Mouse (Mus musculus): ENCODE data around the gene Wdfy3. TPM values are rescaled to one million over a fixed set of nuclear protein-coding genes. Genes with fewer than 3 reads are reported as not detected.
A peak's percentile ranks its signal among the peaks of the same experiment; 100 is the strongest.

Wdfy3 gene
- polyA plus RNA-seq, 1 experiment: 68.1 TPM

GRCm38 (mm10) chr5:101792665-101793064, 277.1 kb downstream of the Wdfy3 start:
- no peak for DNase-seq (ENCODE audit: low read depth)
- TF ChIP-seq CTCF (IDR thresholded peaks at IDR 0.05; ENCODE audit: borderline replicate concordance, extremely low read depth, insufficient read depth, insufficient read length): no peak
- no peak for TF ChIP-seq POLR2A (IDR thresholded peaks at IDR 0.05; ENCODE audit: borderline replicate concordance, extremely low read depth, insufficient read depth, insufficient read length, poor library complexity, severe bottlenecking)

GRCm38 (mm10) chr5:101790560-101790959, 279.2 kb downstream of the Wdfy3 start:
- TF ChIP-seq POLR2A (IDR thresholded peaks at IDR 0.05; ENCODE audit: borderline replicate concordance, extremely low read depth, insufficient read depth, insufficient read length, poor library complexity, severe bottlenecking): no peak
- TF ChIP-seq CTCF (IDR thresholded peaks at IDR 0.05; ENCODE audit: borderline replicate concordance, extremely low read depth, insufficient read depth, insufficient read length): no peak
- no peak for DNase-seq (ENCODE audit: low read depth)

DNA sequence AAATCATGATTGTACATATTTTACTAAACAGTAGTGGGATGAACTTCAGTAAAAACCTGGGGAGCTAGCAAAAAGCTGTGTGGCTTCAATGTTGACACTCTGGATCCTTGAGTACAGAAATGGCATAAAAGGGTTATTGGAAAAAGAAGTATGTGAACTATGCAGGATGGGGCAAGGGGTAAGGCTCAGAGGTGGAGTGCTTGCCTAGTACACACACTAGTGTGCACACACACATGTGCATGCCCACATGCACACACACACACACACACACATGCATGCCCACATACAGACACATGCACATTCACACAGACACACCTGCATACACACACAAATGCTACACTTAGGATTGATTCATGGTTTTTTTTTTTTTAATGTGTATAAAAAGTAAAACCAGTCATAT, 280.0 kb downstream of the Wdfy3 start:
- TF ChIP-seq CTCF (IDR thresholded peaks at IDR 0.05; ENCODE audit: borderline replicate concordance, extremely low read depth, insufficient read depth, insufficient read length): no peak

GRCm38 (mm10) chr5:101785921-101786614, 283.7 kb downstream of the Wdfy3 start:
- DNase-seq (ENCODE audit: low read depth): peak; percentile 45
- TF ChIP-seq POLR2A (IDR thresholded peaks at IDR 0.05; ENCODE audit: borderline replicate concordance, extremely low read depth, insufficient read depth, insufficient read length, poor library complexity, severe bottlenecking) (no peak), CTCF (IDR thresholded peaks at IDR 0.05; ENCODE audit: borderline replicate concordance, extremely low read depth, insufficient read depth, insufficient read length) (no peak)

More for the DNA sequence above, 280.0 kb downstream of the Wdfy3 start:
- DNase-seq (ENCODE audit: low read depth): no peak

GRCm38 (mm10) chr5:101784787-101785186, 284.9 kb downstream of the Wdfy3 start:
- no peak for DNase-seq (ENCODE audit: low read depth)
- TF ChIP-seq CTCF (IDR thresholded peaks at IDR 0.05; ENCODE audit: borderline replicate concordance, extremely low read depth, insufficient read depth, insufficient read length) (no peak), POLR2A (IDR thresholded peaks at IDR 0.05; ENCODE audit: borderline replicate concordance, extremely low read depth, insufficient read depth, insufficient read length, poor library complexity, severe bottlenecking) (no peak)

GRCm38 (mm10) chr5:101784328-101784727, 285.4 kb downstream of the Wdfy3 start:
- TF ChIP-seq CTCF (IDR thresholded peaks at IDR 0.05; ENCODE audit: borderline replicate concordance, extremely low read depth, insufficient read depth, insufficient read length) (no peak), POLR2A (IDR thresholded peaks at IDR 0.05; ENCODE audit: borderline replicate concordance, extremely low read depth, insufficient read depth, insufficient read length, poor library complexity, severe bottlenecking) (no peak)
- DNase-seq (ENCODE audit: low read depth): no peak

Measured in brain, embryonic 14.5 days (tissue).